Mouse (Mus musculus): Measurements from ENCODE around the gene Brf1.

Brf1 gene

GRCm38 (mm10) chr12:112976371-112977073 is 24.0 kb downstream of the Brf1 start, which contains the start of gene Btbd6:
Gene Btbd6, plus strand, starts transcription at chr12:112976482.
- DNase-seq (ENCODE audit: low spot score): peak; percentile 82

GRCm38 (mm10) chr12:112974736-112975135 is 25.8 kb downstream of the Brf1 start:
- DNase-seq (ENCODE audit: low spot score): no peak

- DNase-seq (ENCODE audit: low spot score): no peak
Observed at GRCm38 (mm10) chr12:112969616-112970015, 30.9 kb downstream of the Brf1 start.

- no peak for DNase-seq (ENCODE audit: low spot score)
Observed at GRCm38 (mm10) chr12:112968943-112969342, 31.6 kb downstream of the Brf1 start.

- DNase-seq (ENCODE audit: low spot score): no peak
Observed at GRCm38 (mm10) chr12:112965783-112966182, 34.7 kb downstream of the Brf1 start.

GRCm38 (mm10) chr12:112961872-112962271 is 38.6 kb downstream of the Brf1 start:
- DNase-seq (ENCODE audit: low spot score): no peak

- DNase-seq (ENCODE audit: low spot score): no peak
Observed at GRCm38 (mm10) chr12:112961428-112961827, 39.1 kb downstream of the Brf1 start.

- DNase-seq (ENCODE audit: low spot score): no peak
Observed at GRCm38 (mm10) chr12:112959421-112959820, 41.1 kb downstream of the Brf1 start.

GRCm38 (mm10) chr12:112958303-112958702 is 42.2 kb downstream of the Brf1 start:
- no peak for DNase-seq (ENCODE audit: low spot score)

- peak; percentile 34 for DNase-seq (ENCODE audit: low spot score)
Observed at GRCm38 (mm10) chr12:112955800-112956199, 44.7 kb downstream of the Brf1 start.

GRCm38 (mm10) chr12:112952926-112953565 is 47.5 kb downstream of the Brf1 start:
- no peak for DNase-seq (ENCODE audit: low spot score)

GRCm38 (mm10) chr12:112952433-112952832 is 48.1 kb downstream of the Brf1 start:
- peak; percentile 76 for DNase-seq (ENCODE audit: low spot score)

GRCm38 (mm10) chr12:112951150-112951842 is 49.2 kb downstream of the Brf1 start:
- no peak for DNase-seq (ENCODE audit: low spot score)

- DNase-seq (ENCODE audit: low spot score): no peak
Observed at GRCm38 (mm10) chr12:112950761-112951129, 49.8 kb downstream of the Brf1 start.

- DNase-seq (ENCODE audit: low spot score): peak; percentile 86
Observed at GRCm38 (mm10) chr12:112950040-112950760, 50.3 kb downstream of the Brf1 start.

- DNase-seq (ENCODE audit: low spot score): no peak
Observed at GRCm38 (mm10) chr12:112947307-112947706, 53.2 kb downstream of the Brf1 start.

GRCm38 (mm10) chr12:112943669-112944068 is 56.8 kb downstream of the Brf1 start:
- no peak for DNase-seq (ENCODE audit: low spot score)

GRCm38 (mm10) chr12:112941776-112942713 is 58.5 kb downstream of the Brf1 start, which contains the start of gene Nudt14:
Gene Nudt14, minus strand, starts transcription at chr12:112942124.
- DNase-seq (ENCODE audit: low spot score): peak; percentile 60

GRCm38 (mm10) chr12:112941156-112941775 is 59.2 kb downstream of the Brf1 start:
- DNase-seq (ENCODE audit: low spot score): peak; percentile 23

GRCm38 (mm10) chr12:112940710-112941109 is 59.8 kb downstream of the Brf1 start:
- no peak for DNase-seq (ENCODE audit: low spot score)

GRCm38 (mm10) chr12:112940238-112940637 is 60.3 kb downstream of the Brf1 start:
- DNase-seq (ENCODE audit: low spot score): no peak

All from ovary, adult 18-20 months (tissue).